Mouse (Mus musculus): ENCODE measurements at regions not wholly inside any gene's neighbourhood (a gene's known extent, or its start where the extent isn't known, plus 50 kb on each side); places are given as distances from the start of the nearest gene placed in this dataset.

GRCm38 (mm10) chr3:117112766-117113165 is 144.0 kb upstream of the Palmd start:
- Histone ChIP-seq H3K27ac (ENCODE audit: insufficient read depth, low read length) (no peak overlapping the region), H3K36me3 (ENCODE audit: control insufficient read depth, insufficient read depth, low read length, poor library complexity, severe bottlenecking) (no peaks in the 10 kb centered on the region), H3K9me3 (replicated peaks; ENCODE audit: control insufficient read depth, insufficient read depth, low read length, poor library complexity, severe bottlenecking) (no peaks in the 10 kb centered on the region), H3K27me3 (ENCODE audit: control insufficient read depth, insufficient read depth, low read length, poor library complexity, severe bottlenecking) (no peaks in the 10 kb centered on the region), H3K4me1 (ENCODE audit: control insufficient read depth, insufficient read depth, low read length) (no peaks in the 10 kb centered on the region), H3K9ac (ENCODE audit: low read depth, poor library complexity, severe bottlenecking) (no peak overlapping the region), H3K4me3 (ENCODE audit: low read depth, low read length) (no peak overlapping the region)
- no peak for TF ChIP-seq EP300 (IDR thresholded peaks at IDR 0.05; ENCODE audit: insufficient read depth, low read depth, low read length)
- TF ChIP-seq POLR2A (IDR thresholded peaks at IDR 0.05; ENCODE audit: insufficient read depth, low read length): no peak
- no peak for TF ChIP-seq CTCF (IDR thresholded peaks at IDR 0.05; ENCODE audit: low read depth, low read length)

DNA sequence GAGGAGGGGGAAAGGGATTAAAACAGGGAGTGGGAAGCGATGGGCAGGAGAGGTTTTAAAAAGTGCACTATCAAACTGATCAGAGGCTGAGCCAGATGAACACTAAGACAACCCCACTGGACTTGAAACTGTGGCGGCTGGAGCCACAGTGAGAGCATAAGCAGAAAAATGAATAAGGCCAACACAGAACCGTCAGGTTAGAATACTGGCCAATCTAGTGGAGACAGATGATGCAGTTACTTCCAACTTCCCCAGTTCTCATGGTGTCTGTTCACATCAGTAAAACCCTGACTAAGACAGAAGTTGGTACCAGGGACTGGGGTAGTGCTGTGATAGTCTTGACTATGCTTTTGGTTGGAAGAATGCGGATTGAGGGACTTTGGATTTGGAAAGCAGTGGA is 143.5 kb upstream of the Palmd start:
- Histone ChIP-seq H3K27ac (ENCODE audit: insufficient read depth, low read length) (no peak overlapping the region), H3K4me1 (ENCODE audit: control insufficient read depth, insufficient read depth, low read length) (no peaks in the 10 kb centered on the region), H3K4me3 (ENCODE audit: low read depth, low read length) (no peak overlapping the region), H3K27me3 (ENCODE audit: control insufficient read depth, insufficient read depth, low read length, poor library complexity, severe bottlenecking) (no peaks in the 10 kb centered on the region), H3K9me3 (replicated peaks; ENCODE audit: control insufficient read depth, insufficient read depth, low read length, poor library complexity, severe bottlenecking) (no peaks in the 10 kb centered on the region), H3K9ac (ENCODE audit: low read depth, poor library complexity, severe bottlenecking) (no peak overlapping the region), H3K36me3 (ENCODE audit: control insufficient read depth, insufficient read depth, low read length, poor library complexity, severe bottlenecking) (no peaks in the 10 kb centered on the region)
- TF ChIP-seq CTCF (IDR thresholded peaks at IDR 0.05; ENCODE audit: low read depth, low read length) (no peak), POLR2A (IDR thresholded peaks at IDR 0.05; ENCODE audit: insufficient read depth, low read length) (no peak), EP300 (IDR thresholded peaks at IDR 0.05; ENCODE audit: insufficient read depth, low read depth, low read length) (no peak)

GRCm38 (mm10) chr3:117108966-117109700 is 140.3 kb upstream of the Palmd start:
- Histone ChIP-seq H3K36me3 (ENCODE audit: control insufficient read depth, insufficient read depth, low read length, poor library complexity, severe bottlenecking) (no peaks in the 10 kb centered on the region), H3K27ac (ENCODE audit: insufficient read depth, low read length) (no peak overlapping the region), H3K9ac (ENCODE audit: low read depth, poor library complexity, severe bottlenecking) (no peak overlapping the region), H3K27me3 (ENCODE audit: control insufficient read depth, insufficient read depth, low read length, poor library complexity, severe bottlenecking) (no peaks in the 10 kb centered on the region), H3K4me3 (ENCODE audit: low read depth, low read length) (no peak overlapping the region), H3K9me3 (replicated peaks; ENCODE audit: control insufficient read depth, insufficient read depth, low read length, poor library complexity, severe bottlenecking) (no peaks in the 10 kb centered on the region), H3K4me1 (ENCODE audit: control insufficient read depth, insufficient read depth, low read length) (no peaks in the 10 kb centered on the region)
- TF ChIP-seq CTCF (IDR thresholded peaks at IDR 0.05; ENCODE audit: low read depth, low read length) (no peak), EP300 (IDR thresholded peaks at IDR 0.05; ENCODE audit: insufficient read depth, low read depth, low read length) (no peak), POLR2A (IDR thresholded peaks at IDR 0.05; ENCODE audit: insufficient read depth, low read length) (no peak)

DNA sequence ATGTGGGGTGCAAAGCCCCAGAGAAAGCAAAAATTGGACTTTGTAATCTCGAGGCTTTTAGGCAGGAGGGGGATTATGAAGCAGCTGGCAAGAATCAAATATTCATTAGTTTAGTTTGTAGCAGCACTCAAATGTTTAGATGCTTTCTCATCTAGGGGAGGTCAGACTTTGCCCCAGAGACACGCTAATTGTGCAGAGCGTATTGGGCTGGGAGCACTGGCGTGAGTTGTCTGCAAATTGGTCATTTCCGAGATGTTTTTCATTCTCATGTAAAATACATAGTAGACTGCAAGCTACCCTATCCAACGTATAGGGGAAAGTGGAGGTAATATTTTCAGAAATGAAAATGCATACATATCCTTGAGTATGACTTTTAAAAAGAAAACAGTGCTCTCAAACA is 139.2 kb upstream of the Palmd start:
- Histone ChIP-seq H3K9me3 (replicated peaks; ENCODE audit: control insufficient read depth, insufficient read depth, low read length, poor library complexity, severe bottlenecking) (no peaks in the 10 kb centered on the region), H3K27me3 (ENCODE audit: control insufficient read depth, insufficient read depth, low read length, poor library complexity, severe bottlenecking) (no peaks in the 10 kb centered on the region), H3K27ac (ENCODE audit: insufficient read depth, low read length) (no peak overlapping the region), H3K9ac (ENCODE audit: low read depth, poor library complexity, severe bottlenecking) (no peak overlapping the region), H3K4me3 (ENCODE audit: low read depth, low read length) (no peak overlapping the region), H3K4me1 (ENCODE audit: control insufficient read depth, insufficient read depth, low read length) (no peaks in the 10 kb centered on the region), H3K36me3 (ENCODE audit: control insufficient read depth, insufficient read depth, low read length, poor library complexity, severe bottlenecking) (no peaks in the 10 kb centered on the region)
- no peak for TF ChIP-seq POLR2A (IDR thresholded peaks at IDR 0.05; ENCODE audit: insufficient read depth, low read length)
- no peak for TF ChIP-seq EP300 (IDR thresholded peaks at IDR 0.05; ENCODE audit: insufficient read depth, low read depth, low read length)
- no peak for TF ChIP-seq CTCF (IDR thresholded peaks at IDR 0.05; ENCODE audit: low read depth, low read length)

- Histone ChIP-seq H3K9me3 (replicated peaks; ENCODE audit: control insufficient read depth, insufficient read depth, low read length, poor library complexity, severe bottlenecking) (no peaks in the 10 kb centered on the region), H3K36me3 (ENCODE audit: control insufficient read depth, insufficient read depth, low read length, poor library complexity, severe bottlenecking) (no peaks in the 10 kb centered on the region), H3K9ac (ENCODE audit: low read depth, poor library complexity, severe bottlenecking) (no peak overlapping the region), H3K4me1 (ENCODE audit: control insufficient read depth, insufficient read depth, low read length) (no peaks in the 10 kb centered on the region), H3K27me3 (ENCODE audit: control insufficient read depth, insufficient read depth, low read length, poor library complexity, severe bottlenecking) (no peaks in the 10 kb centered on the region; the same call in 1 of the 2 replicates), H3K27ac (ENCODE audit: insufficient read depth, low read length) (no peak overlapping the region), H3K4me3 (ENCODE audit: low read depth, low read length) (no peak overlapping the region)
- TF ChIP-seq EP300 (IDR thresholded peaks at IDR 0.05; ENCODE audit: insufficient read depth, low read depth, low read length): no peak
- TF ChIP-seq CTCF (IDR thresholded peaks at IDR 0.05; ENCODE audit: low read depth, low read length): no peak
- TF ChIP-seq POLR2A (IDR thresholded peaks at IDR 0.05; ENCODE audit: insufficient read depth, low read length): no peak
Observed at GRCm38 (mm10) chr3:117107378-117107777, 138.6 kb upstream of the Palmd start.

- Histone ChIP-seq H3K27me3 (ENCODE audit: control insufficient read depth, insufficient read depth, low read length, poor library complexity, severe bottlenecking) (no peaks in the 10 kb centered on the region), H3K4me1 (ENCODE audit: control insufficient read depth, insufficient read depth, low read length) (peaks cover 3% of the 10 kb centered on the region), H3K9ac (ENCODE audit: low read depth, poor library complexity, severe bottlenecking) (no peak overlapping the region), H3K4me3 (ENCODE audit: low read depth, low read length) (no peak overlapping the region), H3K27ac (ENCODE audit: insufficient read depth, low read length) (no peak overlapping the region), H3K9me3 (replicated peaks; ENCODE audit: control insufficient read depth, insufficient read depth, low read length, poor library complexity, severe bottlenecking) (no peaks in the 10 kb centered on the region), H3K36me3 (ENCODE audit: control insufficient read depth, insufficient read depth, low read length, poor library complexity, severe bottlenecking) (no peaks in the 10 kb centered on the region)
- TF ChIP-seq EP300 (IDR thresholded peaks at IDR 0.05; ENCODE audit: insufficient read depth, low read depth, low read length) (no peak), POLR2A (IDR thresholded peaks at IDR 0.05; ENCODE audit: insufficient read depth, low read length) (no peak), CTCF (IDR thresholded peaks at IDR 0.05; ENCODE audit: low read depth, low read length) (no peak)
Observed at GRCm38 (mm10) chr3:117087646-117088045, 118.9 kb upstream of the Palmd start.
